ENCODE assay signal across 21 mouse cellular contexts in the genomic region with DNA sequence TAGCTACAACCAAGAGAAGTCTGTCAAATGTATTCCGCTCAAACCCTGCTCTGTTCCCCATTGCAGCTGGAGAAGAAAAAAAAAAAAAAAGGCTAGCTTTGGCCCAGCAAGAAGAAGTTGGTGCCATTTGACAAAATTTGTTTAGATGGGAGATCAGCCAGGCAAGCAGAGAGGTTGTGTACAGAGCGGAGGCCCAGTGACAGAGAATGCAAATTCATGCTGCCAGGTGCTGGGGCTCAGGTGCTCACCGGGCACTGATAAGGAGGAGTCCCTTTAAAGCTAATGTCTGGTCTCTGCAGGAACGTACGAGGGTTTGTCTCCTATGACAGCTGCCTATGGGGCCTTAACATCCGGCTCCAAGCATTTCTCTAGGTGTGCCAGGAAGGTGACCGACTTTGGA. TPM values are rescaled to one million over a fixed set of nuclear protein-coding genes. Genes with fewer than 3 reads are reported as not detected.
A peak's percentile ranks its signal among the peaks of the same experiment; 100 is the strongest.
DNase-seq lines count a peak whose midpoint lies in the region; TF ChIP-seq lines count a peak whose summit lies in the region.
"Had no signal": no experiment of that assay in that cellular context is flagged by ENCODE, and none has a peak within 500 bp of the region (broad histone marks: within the 10 kb centered on the region; RNA-seq: fewer than 3 reads in every experiment).

No protein-coding gene starts in this region.

- WGBS in liver, adult 2 months, result 30% methylated on average over 7 of the region's 7 CpGs

- no peak overlapping the region for H3K4me3 ChIP-seq in liver, adult 2 months (ENCODE audit: insufficient read depth, low read depth, low read length)
- H3K4me3 ChIP-seq: embryonic facial prominence, embryonic 10.5 days; embryonic facial prominence, embryonic 12.5 days; forebrain, embryonic 12.5 days; forebrain, embryonic 15.5 days had no signal

- TF ChIP-seq POLR2A in liver, adult 2 months (IDR thresholded peaks at IDR 0.05; ENCODE audit: extremely low read depth, insufficient read depth, low read length), result no peak

- peak overlapping the region; percentile 93 for H3K27ac ChIP-seq in liver, adult 2 months (replicated peaks; ENCODE audit: insufficient read depth, low read depth, low read length)
- H3K27ac ChIP-seq: embryonic facial prominence, embryonic 10.5 days; embryonic facial prominence, embryonic 12.5 days; forebrain, embryonic 12.5 days; forebrain, embryonic 15.5 days had no signal

- H3K9ac ChIP-seq in liver, adult 2 months (ENCODE audit: low read depth, low read length), result peak overlapping the region; percentile 9
- H3K9ac ChIP-seq: embryonic facial prominence, embryonic 12.5 days; forebrain, embryonic 12.5 days; forebrain, embryonic 15.5 days; forebrain, postnatal 0 days had no signal

- H3K36me3 ChIP-seq in liver, adult 2 months (ENCODE audit: control insufficient read depth, insufficient read depth, low read length), result no peaks in the 10 kb centered on the region
- H3K36me3 ChIP-seq: embryonic facial prominence, embryonic 10.5 days; embryonic facial prominence, embryonic 12.5 days had no signal

- no peaks in the 10 kb centered on the region for H3K79me2 ChIP-seq in liver, adult 2 months (ENCODE audit: control insufficient read depth, insufficient read depth, low read length)

- TF ChIP-seq CTCF in liver, adult 2 months (IDR thresholded peaks at IDR 0.05; ENCODE audit: low read depth, low read length), result no peak

- peaks cover 35% of the 10 kb centered on the region for H3K4me1 ChIP-seq in liver, adult 2 months (ENCODE audit: control insufficient read depth, insufficient read depth, low read length)

- H3K27me3 ChIP-seq in liver, adult 2 months (ENCODE audit: control insufficient read depth, insufficient read depth, low read length), result no peaks in the 10 kb centered on the region
- H3K27me3 ChIP-seq: CH12.LX; embryonic facial prominence, embryonic 12.5 days; forebrain, embryonic 15.5 days; Patski had no signal

- peak; percentile 97 for DNase-seq in liver, adult 2 months (ENCODE audit: extremely low read depth, low read depth, low spot score)
- DNase-seq in liver (no peak), A20 (ENCODE audit: low read depth, low spot score) (peak; percentile 76), adipocyte (ENCODE audit: low spot score) (peak; percentile 55)
- DNase-seq in kidney, adult 8-10 months, result no peak
- DNase-seq: adrenal gland, adult 2 months; adrenal gland, postnatal 10 days; adrenal gland, postnatal 25 days; B cell, adult 2 months; cerebellum, adult 11 months; cerebellum, adult 18-20 months; cerebellum, adult 8-10 months; cerebellum, adult 9-11 months; cerebellum, postnatal 14 days; forebrain, postnatal 0 days had no signal

RNA-seq across cellular contexts. Expression of gene Inpp5b, which starts 4.9 kb away (rescaled TPM):
- 15.3 and 15.8 TPM in 2 replicates for total RNA-seq in liver, adult 2 months (2014; rRNA removed)
- polyA plus RNA-seq in liver, adult 2 months (2012; rRNA removed), result 24.1 and 25.7 TPM in 2 replicates

RNA-seq across cellular contexts. Expression of gene Sf3a3, which starts 32.0 kb away (rescaled TPM):
- 12.1 and 15.1 TPM in 2 replicates for total RNA-seq in liver, adult 2 months (2014; rRNA removed)
- 5.5 and 6.6 TPM in 2 replicates for polyA plus RNA-seq in liver, adult 2 months (2012; rRNA removed)

RNA-seq across cellular contexts. Expression of gene Fhl3, which starts 46.1 kb away (rescaled TPM):
- total RNA-seq in liver, adult 2 months (2014; rRNA removed), result 0.20 and 0.28 TPM in 2 replicates
- 0.95 and 1.5 TPM in 2 replicates for polyA plus RNA-seq in liver, adult 2 months (2012; rRNA removed)

RNA-seq across cellular contexts. Expression of gene Utp11, which starts 53.2 kb away (rescaled TPM):
- total RNA-seq in liver, adult 2 months (2014; rRNA removed), result 9.3 and 11.6 TPM in 2 replicates
- polyA plus RNA-seq in liver, adult 2 months (2012; rRNA removed), result 4.2 and 5.5 TPM in 2 replicates

RNA-seq across cellular contexts. Expression of gene Mtf1, which starts 55.3 kb away (rescaled TPM):
- total RNA-seq in liver, adult 2 months (2014; rRNA removed), result 4.3 and 5.5 TPM in 2 replicates
- polyA plus RNA-seq in liver, adult 2 months (2012; rRNA removed), result 5.1 and 6.0 TPM in 2 replicates

Comparison
In these comparisons a context has a peak if more than half of its experiments do, and no peak if none do; other contexts are left out.
1. DNase-seq: peak in liver, adult 2 months (single experiment), A20 (single experiment) and adipocyte (single experiment); none in liver (single experiment) and kidney, adult 8-10 months (0 of 2).